Mouse (Mus musculus) hindbrain, embryonic 11.5 days (tissue): ENCODE data around the gene Per2. TPM values are rescaled to one million over a fixed set of nuclear protein-coding genes. Genes with fewer than 3 reads are reported as not detected.

Experiments
- ATAC-seq: fragments of 200-750 bp; cut with Nextera tagmentation; 2 replicates; pipeline ENCODE4 v1.8.0; 2017; ENCODE audit warnings: mild to moderate bottlenecking, moderate TSS enrichment, moderate library complexity; ENCODE audit not compliant: low FRiP score
- DNase-seq: peaks from one replicate; pipeline ENCODE4 v3.0.0-alpha.2; 2015; ENCODE audit warnings: low spot score
- H3K27ac ChIP-seq: fragments of 300-500 bp; sonication (generic); 2 replicates; pipeline ENCODE4 v1.5.1; 2014; ENCODE audit warnings: mild to moderate bottlenecking, low read depth, low read length
- H3K27me3 ChIP-seq: fragments of 300-500 bp; sonication (generic); 2 replicates; pipeline ENCODE4 v1.6.1; 2014; ENCODE audit warnings: mild to moderate bottlenecking, low read length, moderate library complexity, mixed read lengths; ENCODE audit not compliant: control insufficient read depth, insufficient read depth
- H3K36me3 ChIP-seq: fragments of 300-500 bp; sonication (generic); 2 replicates; pipeline ENCODE4 v1.6.1; 2014; ENCODE audit warnings: mild to moderate bottlenecking, low read length, moderate library complexity, mixed read lengths; ENCODE audit not compliant: control insufficient read depth, insufficient read depth
- H3K4me1 ChIP-seq: fragments of 300-500 bp; sonication (generic); replicated peaks from 2 replicates; pipeline ENCODE4 v1.6.1; 2014; ENCODE audit warnings: low read length, mixed read lengths; ENCODE audit not compliant: control insufficient read depth, insufficient read depth
- H3K4me2 ChIP-seq: fragments of 300-500 bp; sonication (generic); replicated peaks from 2 replicates; pipeline ENCODE4 v1.6.1; 2014; ENCODE audit warnings: mild to moderate bottlenecking, low read depth, low read length
- H3K4me3 ChIP-seq: fragments of 300-500 bp; sonication (generic); 2 replicates; pipeline ENCODE4 v1.5.1; 2014; ENCODE audit warnings: low read depth, low read length
- H3K9ac ChIP-seq: fragments of 300-500 bp; sonication (generic); 2 replicates; pipeline ENCODE4 v1.6.1; 2014; ENCODE audit warnings: low read depth, low read length
- H3K9me3 ChIP-seq: fragments of 300-500 bp; sonication (generic); 2 replicates; pipeline ENCODE4 v1.6.1; 2016; ENCODE audit warnings: low read length; ENCODE audit not compliant: control insufficient read depth
- WGBS: fragments of 180-500 bp; shearing (Covaris S2); extraction: QIAGEN DNeasy Blood & Tissue Kit; methylation state at CpG from one replicate; pipeline ENCODE4 v1.1.7; 2014; 5-methylcytosine and 5-hydroxymethylcytosine counted together
- polyA plus RNA-seq: library from polyadenylated mRNA; unstranded; fragments of >200 nt; fragmentation: Nextera tagmentation; extraction: Ambion mirVana; gene quantifications from 2 replicates; pipeline ENCODE4 v1.2.1, GENCODE M21; 2014

The Per2 gene
- polyA plus RNA-seq: 1.7 and 2.8 TPM in 2 replicates

- DNase-seq (peak; percentile 100), ATAC-seq (peak; percentile 97)
- no peaks in the 10 kb centered on the region for H3K36me3 ChIP-seq
- H3K4me3 ChIP-seq: peak within 1 kb of the TSS; percentile 63
- H3K27ac ChIP-seq: 0 out of 2 replicates have a peak within 1 kb of the TSS, but pooled peaks have one; percentile 60
- WGBS: under 1% methylated on average over 77 of the region's 91 CpGs
- no peaks in the 10 kb centered on the region for H3K27me3 ChIP-seq
- no peaks in the 10 kb centered on the region for H3K9me3 ChIP-seq
- peaks cover 5% of the 10 kb centered on the region; the same call in 1 of the 2 replicates for H3K4me1 ChIP-seq
- peak within 1 kb of the TSS; percentile 69 for H3K4me2 ChIP-seq
- H3K9ac ChIP-seq: peak within 1 kb of the TSS; percentile 45
Measured at GRCm38 (mm10) chr1:91459059-91459809, at the start of gene Per2. Gene Per2 (minus strand): TSS chr1:91459324.

- Histone ChIP-seq H3K9me3 (no peaks in the 10 kb centered on the region), H3K27ac (no peak overlapping the region), H3K36me3 (peaks cover 4% of the 10 kb centered on the region), H3K4me1 (no peaks in the 10 kb centered on the region), H3K4me3 (no peak overlapping the region), H3K9ac (no peak overlapping the region), H3K27me3 (no peaks in the 10 kb centered on the region), H3K4me2 (no peak overlapping the region)
- WGBS: 82% methylated on average over 3 of the region's 3 CpGs
- ATAC-seq (no peak), DNase-seq (no peak)
Measured at GRCm38 (mm10) chr1:91504615-91505014, 45.5 kb upstream of the Per2 start.

- H3K27ac ChIP-seq: no peak overlapping the region
- H3K4me3 ChIP-seq: no peak overlapping the region
- H3K4me2 ChIP-seq: no peak overlapping the region
- ATAC-seq (no peak), DNase-seq (no peak)
- H3K4me1 ChIP-seq: peaks cover 4% of the 10 kb centered on the region; the same call in 1 of the 2 replicates
- H3K36me3 ChIP-seq: peaks cover 4% of the 10 kb centered on the region; the same call in 1 of the 2 replicates
- H3K27me3 ChIP-seq: no peaks in the 10 kb centered on the region
- H3K9me3 ChIP-seq: no peaks in the 10 kb centered on the region
- H3K9ac ChIP-seq: no peak overlapping the region
- 94% methylated on average over 6 of the region's 6 CpGs for WGBS
Measured at GRCm38 (mm10) chr1:91498579-91498978, 39.5 kb upstream of the Per2 start.

- no peaks in the 10 kb centered on the region for H3K9me3 ChIP-seq
- H3K27me3 ChIP-seq: no peaks in the 10 kb centered on the region
- 52% methylated on average over 5 of the region's 5 CpGs for WGBS
- H3K27ac ChIP-seq: no peak overlapping the region
- H3K36me3 ChIP-seq: no peaks in the 10 kb centered on the region
- no peak for DNase-seq
- peak overlapping the region; percentile 98 for H3K4me3 ChIP-seq
- H3K9ac ChIP-seq: peak overlapping the region; percentile 81
- H3K4me1 ChIP-seq: peaks cover 4% of the 10 kb centered on the region; the same call in 1 of the 2 replicates
- no peak for ATAC-seq
- H3K4me2 ChIP-seq: peak overlapping the region; percentile 86
Measured at GRCm38 (mm10) chr1:91495321-91495720, 36.2 kb upstream of the Per2 start.

GRCm38 (mm10) chr1:91494457-91495140 is 35.5 kb upstream of the Per2 start, which contains the start of gene Traf3ip1:
Gene Traf3ip1 (plus strand): TSS chr1:91494647.
- Histone ChIP-seq H3K27me3 (no peaks in the 10 kb centered on the region), H3K4me1 (peaks cover 4% of the 10 kb centered on the region; the same call in 1 of the 2 replicates), H3K36me3 (no peaks in the 10 kb centered on the region), H3K4me2 (peak within 1 kb of the TSS; percentile 86), H3K4me3 (peak within 1 kb of the TSS; percentile 98), H3K27ac (peak within 1 kb of the TSS; percentile 9; the same call in 1 of the 2 replicates), H3K9me3 (no peaks in the 10 kb centered on the region), H3K9ac (peak within 1 kb of the TSS; percentile 81)
- ATAC-seq (peak; percentile 98), DNase-seq (peak; percentile 96)
- WGBS: under 1% methylated on average over 79 of the region's 79 CpGs

GRCm38 (mm10) chr1:91493938-91494337 is 34.8 kb upstream of the Per2 start:
- Histone ChIP-seq H3K9ac (peak overlapping the region; percentile 16; the same call in 1 of the 2 replicates), H3K36me3 (no peaks in the 10 kb centered on the region), H3K4me2 (peak overlapping the region; percentile 24; the same call in 1 of the 2 replicates), H3K4me3 (peak overlapping the region; percentile 98; the same call in 1 of the 2 replicates), H3K27ac (no peak overlapping the region), H3K27me3 (no peaks in the 10 kb centered on the region), H3K4me1 (peaks cover 4% of the 10 kb centered on the region; the same call in 1 of the 2 replicates), H3K9me3 (no peaks in the 10 kb centered on the region)
- ATAC-seq: peak; percentile 41
- 55% methylated on average over 3 of the region's 3 CpGs for WGBS
- DNase-seq: no peak

- peaks cover 4% of the 10 kb centered on the region; the same call in 1 of the 2 replicates for H3K4me1 ChIP-seq
- no peak for ATAC-seq
- DNase-seq: no peak
- H3K27me3 ChIP-seq: no peaks in the 10 kb centered on the region
- H3K36me3 ChIP-seq: no peaks in the 10 kb centered on the region
- no peak overlapping the region for H3K9ac ChIP-seq
- 27% methylated on average over 2 of the region's 2 CpGs for WGBS
- H3K27ac ChIP-seq: no peak overlapping the region
- no peak overlapping the region for H3K4me3 ChIP-seq
- H3K9me3 ChIP-seq: no peaks in the 10 kb centered on the region
- no peak overlapping the region for H3K4me2 ChIP-seq
Measured at GRCm38 (mm10) chr1:91492740-91493139, 33.6 kb upstream of the Per2 start.

GRCm38 (mm10) chr1:91490322-91490721 is 31.2 kb upstream of the Per2 start:
- DNase-seq (no peak), ATAC-seq (no peak)
- Histone ChIP-seq H3K4me2 (no peak overlapping the region), H3K36me3 (no peaks in the 10 kb centered on the region), H3K9me3 (no peaks in the 10 kb centered on the region), H3K27me3 (no peaks in the 10 kb centered on the region), H3K27ac (no peak overlapping the region), H3K4me1 (peaks cover 3% of the 10 kb centered on the region; the same call in 1 of the 2 replicates), H3K4me3 (no peak overlapping the region), H3K9ac (no peak overlapping the region)
- 79% methylated on average over 1 of the region's 1 CpGs for WGBS
